Mouse (Mus musculus) ovary, adult 18-20 months (tissue): ENCODE measurements around the gene Ankrd34c.

ENCODE experiments used
- DNase-seq: peaks from one replicate; pipeline ENCODE4 v3.0.0; 2022; ENCODE audit warnings: low spot score, mixed read lengths

Gene Ankrd34c

GRCm38 (mm10) chr9:89738295-89738694 is at the start of gene Ankrd34c:
TSS of gene Ankrd34c (minus strand) at chr9:89738475.
- DNase-seq = no peak

DNA sequence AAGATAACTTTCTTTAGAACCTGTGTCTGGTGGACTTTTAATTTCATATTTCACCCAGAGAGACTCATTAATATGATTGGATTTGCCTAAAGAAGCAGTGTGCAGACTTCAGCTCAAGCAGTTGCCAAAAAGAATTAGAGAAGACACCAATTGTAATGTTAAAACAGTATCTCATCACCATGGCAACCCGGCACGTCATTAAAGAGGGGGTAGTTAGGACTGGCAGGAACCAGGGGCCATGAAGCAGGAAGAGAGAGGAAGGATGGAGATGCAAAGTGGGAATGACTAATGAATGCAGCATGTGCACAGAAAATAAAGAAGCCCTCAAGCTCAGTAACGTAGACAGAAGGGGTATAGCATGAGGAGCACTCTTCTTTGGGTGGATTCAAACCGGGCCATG is 49.3 kb upstream of the Ankrd34c start:
- no peak for DNase-seq

GRCm38 (mm10) chr9:89781395-89781927 is 43.2 kb upstream of the Ankrd34c start:
- DNase-seq = no peak

- no peak for DNase-seq
Measured at GRCm38 (mm10) chr9:89779237-89779636, 41.0 kb upstream of the Ankrd34c start.

- no peak for DNase-seq
Measured at GRCm38 (mm10) chr9:89771153-89771552, 32.9 kb upstream of the Ankrd34c start.

GRCm38 (mm10) chr9:89762017-89762416 is 23.7 kb upstream of the Ankrd34c start:
- no peak for DNase-seq

DNA sequence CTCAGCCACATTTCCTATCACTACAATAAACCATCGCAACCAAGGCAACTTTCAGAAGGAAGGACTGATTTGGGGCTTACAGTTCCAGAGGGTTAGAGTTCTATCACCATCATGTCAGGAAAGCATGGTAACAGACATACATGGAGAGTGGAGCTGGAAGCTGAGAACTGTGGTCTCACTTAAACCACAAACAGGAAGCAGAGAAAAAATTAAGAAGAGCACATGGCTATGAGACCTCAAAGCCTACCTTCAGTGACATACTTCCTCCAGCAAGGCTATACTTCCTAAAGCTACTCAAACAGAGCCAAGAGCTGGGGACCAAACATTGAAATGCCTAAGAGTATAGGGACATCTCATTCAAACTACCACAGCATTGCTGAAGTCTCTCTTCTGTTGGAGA is 20.3 kb upstream of the Ankrd34c start:
- DNase-seq = no peak

DNA sequence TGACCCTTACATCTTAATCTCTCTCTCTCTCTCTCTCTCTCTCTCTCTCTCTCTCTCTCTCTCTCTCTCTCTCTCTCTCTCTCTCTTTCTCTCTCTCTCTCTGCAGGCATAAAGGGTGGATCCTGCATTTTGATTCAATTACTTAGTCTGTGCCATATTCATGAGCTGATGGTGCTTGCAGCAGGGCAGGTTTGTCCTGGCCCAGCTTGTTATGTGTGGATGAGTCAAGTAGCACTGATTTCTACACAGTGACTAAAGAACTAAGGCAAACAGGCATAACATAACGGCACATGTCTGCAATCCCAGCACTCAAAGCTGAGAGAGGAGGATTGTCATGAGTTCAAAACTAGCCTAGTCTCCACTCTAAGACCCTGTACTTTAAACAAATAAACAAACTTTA is 19.9 kb upstream of the Ankrd34c start:
- no peak for DNase-seq

GRCm38 (mm10) chr9:89757571-89757970 is 19.3 kb upstream of the Ankrd34c start:
- no peak for DNase-seq

GRCm38 (mm10) chr9:89740041-89740440 is 1.8 kb upstream of the Ankrd34c start:
- DNase-seq = no peak

GRCm38 (mm10) chr9:89737888-89738287 is 387 bp downstream of the Ankrd34c start:
- DNase-seq = no peak

GRCm38 (mm10) chr9:89736932-89737705 is 1.2 kb downstream of the Ankrd34c start:
- no peak for DNase-seq

DNA sequence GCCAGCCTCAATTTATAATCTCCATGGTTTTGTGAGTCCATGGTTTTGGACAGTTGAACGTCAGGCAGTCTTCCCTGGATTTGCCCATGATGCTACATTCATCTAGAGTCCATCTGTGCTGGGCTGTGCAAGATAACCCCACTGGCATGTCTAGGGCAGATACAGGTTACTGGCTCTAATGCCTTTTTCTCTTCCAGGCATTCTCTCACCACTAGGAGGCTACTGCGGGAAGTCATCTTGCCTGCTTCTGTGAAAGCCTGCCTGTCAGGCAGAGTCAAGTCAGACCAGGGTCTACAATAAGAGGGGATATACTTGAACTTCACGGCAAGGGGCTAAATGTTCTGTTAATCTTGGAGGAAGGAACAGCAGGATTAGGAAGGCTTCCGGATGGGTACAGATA is 31.4 kb downstream of the Ankrd34c start:
- DNase-seq = no peak

DNA sequence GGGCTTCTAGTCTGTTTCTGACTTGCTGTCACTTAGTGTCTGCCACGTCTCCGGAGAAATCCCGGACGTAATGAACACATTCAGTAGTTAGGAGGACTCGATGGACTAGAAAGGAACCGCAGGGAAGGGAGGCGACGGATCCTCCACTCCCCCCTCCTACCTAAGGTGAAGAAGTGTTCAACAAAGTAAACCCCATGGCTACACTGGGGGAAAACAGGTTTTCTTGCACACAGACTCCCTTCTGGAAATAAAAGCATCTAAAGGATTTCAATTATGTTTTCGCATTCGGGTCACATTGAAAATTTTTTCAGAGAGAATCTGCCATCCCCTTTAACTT is 33.1 kb downstream of the Ankrd34c start:
- DNase-seq = no peak

DNA sequence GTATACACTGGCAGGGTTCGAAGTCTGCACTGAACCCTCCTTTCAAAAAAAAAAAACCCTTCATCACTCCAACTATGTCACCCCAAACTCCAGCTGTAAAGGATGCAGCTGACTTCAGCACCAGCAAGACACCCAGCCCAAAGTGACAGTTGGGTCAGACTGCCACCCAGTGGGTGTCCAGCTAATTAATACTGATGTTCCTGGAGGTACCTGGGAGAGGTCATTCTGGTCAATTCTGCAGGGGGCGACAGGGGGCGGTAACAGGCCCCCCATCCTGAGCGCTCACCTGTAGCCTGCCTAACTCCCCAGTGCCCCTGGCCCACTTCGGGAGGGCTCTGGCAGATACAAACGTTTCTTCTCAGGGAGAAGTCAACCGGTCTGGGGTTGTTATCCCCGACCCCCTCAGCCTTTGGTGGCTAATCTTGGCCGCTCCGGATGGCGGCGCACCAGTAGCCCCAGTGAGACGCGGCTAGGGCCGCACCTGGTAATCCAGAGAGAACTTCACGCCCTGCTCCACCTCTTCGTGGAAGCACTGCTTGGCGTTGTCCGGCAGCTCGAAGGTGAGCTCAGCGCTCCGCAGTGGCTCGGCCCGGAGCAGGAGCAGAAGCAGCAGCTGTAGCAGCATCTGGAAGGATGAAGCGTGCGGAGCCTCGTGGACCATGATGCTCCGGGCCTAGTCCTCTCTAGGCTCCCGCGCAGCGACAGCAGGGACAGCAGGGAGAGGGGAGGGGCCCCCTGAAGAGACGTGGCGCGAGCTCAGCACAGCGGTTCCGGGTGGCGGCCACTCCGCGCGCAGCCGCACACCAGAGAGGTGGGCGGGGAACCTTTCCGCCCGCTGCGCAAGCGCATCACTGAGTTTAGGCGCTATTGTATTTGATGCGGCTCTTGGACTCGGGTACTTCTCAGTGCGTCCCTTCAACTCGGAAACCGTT is 33.7 kb downstream of the Ankrd34c start, which contains the start of gene Tmed3:
Tmed3 (minus strand) TSS at position 804 of the 932 bp plus-strand sequence.
- peak; percentile 89 for DNase-seq

- DNase-seq = no peak
Measured at GRCm38 (mm10) chr9:89700910-89701457, 37.3 kb downstream of the Ankrd34c start.

DNA sequence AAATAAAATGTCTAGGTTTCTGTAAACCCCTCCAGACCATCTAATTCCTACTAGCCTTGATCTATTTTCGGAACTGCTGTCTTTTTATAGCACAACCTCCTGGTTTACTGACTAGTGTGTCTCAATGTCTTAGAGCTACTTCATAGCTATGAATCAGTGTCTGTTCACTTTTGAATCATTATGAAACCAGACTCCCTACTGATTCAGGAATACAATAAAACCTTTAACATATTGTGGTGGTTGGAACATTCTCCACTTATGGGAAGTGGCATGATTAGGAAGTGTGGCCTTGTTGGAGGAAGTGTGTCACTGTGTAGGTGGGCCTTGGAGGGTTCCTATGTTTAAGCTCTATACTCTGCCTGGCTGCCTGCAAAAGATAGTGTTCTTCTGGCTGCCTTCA is 43.1 kb downstream of the Ankrd34c start:
- DNase-seq = no peak

- peak; percentile 12 for DNase-seq
Measured at GRCm38 (mm10) chr9:89693670-89694069, 44.6 kb downstream of the Ankrd34c start.

DNA sequence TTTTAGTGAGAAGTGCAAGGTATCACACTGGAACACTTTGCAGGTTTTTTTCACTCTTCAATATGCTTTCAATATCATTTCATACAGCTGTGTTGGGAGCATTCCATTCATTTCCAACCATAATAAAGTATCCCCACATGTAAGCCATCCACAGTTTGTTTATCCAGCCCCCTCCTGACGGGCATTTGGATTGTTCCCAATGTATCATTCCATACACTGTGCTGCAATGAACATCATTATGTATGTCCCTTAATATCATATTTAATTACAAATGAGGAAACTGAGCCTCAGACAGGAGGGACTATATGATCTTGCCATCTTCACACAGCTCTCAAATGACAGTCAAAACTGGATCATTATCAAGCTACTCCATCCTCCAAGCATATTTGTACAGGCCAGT is 49.1 kb downstream of the Ankrd34c start:
- no peak for DNase-seq

DNA sequence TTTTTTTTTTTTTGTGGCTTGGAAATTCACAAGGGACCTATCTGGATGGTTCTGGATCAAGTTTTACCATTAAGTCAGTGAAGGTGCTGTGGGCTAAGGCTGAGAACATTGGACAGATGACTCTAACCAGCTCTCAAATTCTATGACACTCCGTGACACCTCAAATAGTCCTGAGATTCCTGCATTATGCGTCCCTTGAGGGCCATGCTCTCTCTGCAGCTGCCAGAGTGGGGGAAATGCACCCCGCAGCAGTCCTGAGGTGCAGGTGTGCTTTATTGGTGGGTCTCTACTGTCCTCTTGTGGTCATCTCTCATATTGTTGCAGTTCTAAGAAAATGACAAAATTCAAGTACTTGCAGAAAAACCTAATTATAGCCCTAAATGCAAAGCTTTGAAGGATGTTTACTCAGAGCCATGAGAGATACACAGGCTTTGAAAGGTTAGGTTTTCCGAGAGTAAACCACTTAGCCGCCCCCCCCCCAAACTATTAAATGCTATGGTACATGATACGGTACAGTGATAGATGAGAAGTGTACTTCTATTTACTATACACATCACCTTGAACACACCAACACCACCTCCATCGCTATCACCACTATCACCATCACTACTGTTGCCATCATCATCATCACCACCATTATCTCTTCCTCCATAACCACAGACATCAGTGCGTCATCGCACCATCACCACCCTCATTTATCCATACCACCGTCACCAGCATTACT is 50.6 kb downstream of the Ankrd34c start:
- DNase-seq = no peak

- DNase-seq = no peak
Measured at GRCm38 (mm10) chr9:89686262-89686661, 52.0 kb downstream of the Ankrd34c start.

DNA sequence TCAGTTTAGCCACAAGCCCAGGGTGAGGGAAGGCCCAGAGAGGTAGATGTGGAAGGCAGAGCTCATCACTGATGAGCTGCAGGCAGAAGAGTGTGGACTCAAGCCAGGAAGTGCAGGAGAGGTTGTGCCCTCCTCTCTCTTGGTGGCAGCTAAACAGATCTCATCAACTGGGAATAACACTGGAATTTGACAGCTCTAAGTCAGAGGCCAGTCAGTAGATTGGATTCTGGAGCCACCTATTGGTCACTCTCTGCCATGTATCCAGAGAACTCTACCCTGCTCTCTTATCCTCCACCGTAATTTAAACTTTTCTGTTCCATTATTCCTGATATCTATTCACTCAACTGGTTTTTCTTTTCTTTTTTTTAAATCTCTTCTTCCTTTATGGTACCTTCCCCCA is 59.3 kb downstream of the Ankrd34c start:
- no peak for DNase-seq
